Mouse (Mus musculus): ENCODE results near the gene Phf23. TPM values are rescaled to one million over a fixed set of nuclear protein-coding genes. Genes with fewer than 3 reads are reported as not detected.

Phf23 gene
- total and polyA plus RNA-seq, 3 experiments: 19.0 to 57.6 (median 52.2) TPM

GRCm38 (mm10) chr11:69970775-69971174 lies 24.8 kb upstream of the Phf23 start:
- DNase-seq: no peak

DNA sequence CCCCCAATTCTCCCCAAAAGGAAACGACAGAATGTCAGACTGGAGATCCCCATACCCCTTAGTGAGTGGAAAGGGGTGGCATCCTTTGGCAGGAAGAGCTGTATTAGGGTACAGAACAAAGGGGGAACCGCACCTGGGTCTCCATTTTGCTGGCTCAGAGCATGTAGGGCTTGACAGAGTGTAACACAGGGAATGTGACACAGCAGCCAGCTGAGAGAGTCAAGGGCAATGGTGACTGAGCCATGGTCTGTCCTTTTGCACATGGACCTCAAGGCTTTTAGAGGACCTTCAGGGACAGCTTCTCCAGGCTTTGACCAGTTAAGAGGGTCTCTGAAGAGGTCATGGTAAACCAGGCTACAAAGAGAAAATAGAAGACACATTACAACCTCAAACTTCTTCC lies 20.7 kb upstream of the Phf23 start:
- peak; percentile 62 for DNase-seq

DNA sequence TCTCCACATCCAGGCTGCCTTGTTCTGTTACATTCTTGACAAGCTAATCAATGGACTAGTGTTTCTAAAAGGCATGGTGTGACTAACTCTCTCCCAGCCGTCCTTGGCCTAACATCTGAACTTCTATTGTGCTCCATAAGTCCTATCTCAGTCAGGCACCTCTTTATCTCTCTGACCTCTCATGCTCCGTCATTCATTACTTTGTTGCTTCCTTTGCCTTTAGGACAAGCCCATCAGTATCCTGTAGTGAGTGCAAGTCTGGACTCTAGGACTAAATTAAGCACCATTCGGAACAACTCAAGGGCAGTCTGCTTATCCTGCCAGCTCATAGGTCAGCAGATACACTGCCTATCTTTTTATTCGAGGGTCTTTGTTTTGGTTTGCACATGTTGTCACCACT lies 19.3 kb upstream of the Phf23 start:
- peak; percentile 52 for DNase-seq

DNA sequence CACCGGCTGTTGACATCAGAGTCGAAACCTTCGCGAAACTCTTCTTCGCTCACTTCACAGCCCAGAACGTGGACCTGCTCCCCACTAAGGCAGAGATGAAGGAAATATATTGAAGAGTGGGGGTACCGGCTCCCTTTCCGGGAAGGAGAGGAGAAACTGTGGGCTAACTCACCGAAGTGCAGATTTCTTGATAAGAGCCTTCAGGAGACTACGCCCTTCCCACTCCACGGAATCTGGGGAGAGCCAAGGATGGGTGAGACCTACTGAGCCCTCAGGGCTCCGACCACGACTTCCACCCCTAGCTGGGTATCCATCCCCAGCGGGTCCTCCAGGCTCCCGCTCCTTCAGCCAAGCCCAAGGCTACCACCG lies 15.8 kb upstream of the Phf23 start:
- DNase-seq: no peak

GRCm38 (mm10) chr11:69980196-69981140 lies 15.1 kb upstream of the Phf23 start:
- DNase-seq: peak; percentile 100

DNA sequence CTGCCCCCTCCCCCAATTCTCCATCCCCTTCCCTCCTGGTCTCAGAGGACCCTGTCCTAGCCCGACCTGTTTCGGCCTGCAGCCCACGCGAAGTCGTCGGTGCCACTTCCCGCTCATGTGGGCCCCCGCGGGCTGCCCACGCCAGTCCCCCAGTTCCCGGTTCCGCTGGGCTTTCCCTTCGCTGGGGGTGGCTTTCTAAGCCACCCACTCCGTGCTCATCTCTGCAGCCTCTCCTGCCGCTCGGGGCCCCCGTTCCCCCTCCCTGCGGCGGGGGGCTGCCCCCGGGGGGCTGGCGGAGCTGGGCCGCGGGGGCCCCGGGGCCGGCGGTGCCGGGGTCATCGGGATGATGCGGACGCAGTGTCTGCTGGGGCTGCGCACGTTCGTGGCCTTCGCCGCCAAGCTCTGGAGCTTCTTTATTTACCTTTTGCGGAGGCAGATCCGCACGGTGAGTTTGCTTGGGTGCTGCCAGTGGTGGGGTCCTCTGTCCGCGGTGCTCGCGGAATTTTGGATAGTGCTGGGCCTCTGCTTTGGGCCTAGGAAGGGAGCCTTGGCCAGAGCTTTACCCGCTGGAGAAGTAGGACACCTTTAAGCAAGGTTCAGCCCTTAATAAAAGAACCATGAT lies 14.3 kb upstream of the Phf23 start, which contains the start of gene Ctdnep1:
TSS of gene Ctdnep1 (plus strand) at position 16 of the 622 bp plus-strand sequence.
- DNase-seq: no peak

DNA sequence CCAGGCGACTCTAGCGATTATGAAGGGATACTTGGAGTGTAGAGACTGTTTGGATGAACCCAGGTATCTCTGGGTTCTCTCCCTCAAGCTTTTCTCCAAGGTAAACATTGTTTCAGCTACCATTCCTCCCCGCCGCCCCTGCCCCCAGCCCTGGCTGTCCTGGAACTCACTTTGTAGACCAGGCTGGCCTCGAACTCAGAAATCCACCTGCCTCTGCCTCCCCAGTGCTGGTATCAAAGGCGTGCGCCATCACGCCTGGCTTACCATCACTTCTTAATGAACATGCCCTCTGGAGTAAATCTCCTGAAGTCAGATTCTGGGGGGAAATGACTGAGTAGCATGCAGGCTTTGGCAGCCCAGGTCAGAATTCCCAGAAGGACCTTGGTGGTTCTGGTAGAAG lies 13.4 kb upstream of the Phf23 start, which contains the start of gene Elp5:
TSS of gene Elp5 (minus strand) at position 293 of the 400 bp plus-strand sequence.
- DNase-seq: peak; percentile 4

DNA sequence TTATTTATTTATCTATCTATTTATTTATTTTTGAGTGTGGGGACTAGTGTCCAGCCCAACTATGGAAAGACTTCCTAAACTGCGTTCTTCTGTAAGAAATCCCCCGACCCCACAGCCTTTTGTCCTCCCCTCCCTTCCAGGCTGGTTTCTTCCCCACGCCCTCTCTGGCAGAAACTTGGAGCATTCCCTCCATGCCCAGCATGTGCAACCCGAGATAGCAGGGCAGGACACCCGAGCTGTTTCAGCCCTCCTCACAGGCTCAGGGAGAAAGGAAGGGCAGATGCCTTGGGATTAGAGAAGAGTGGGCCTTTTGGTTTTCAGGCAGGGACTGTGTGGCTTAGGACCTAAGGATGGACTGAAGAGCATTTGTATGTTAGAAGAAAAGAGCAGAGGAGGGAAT lies 12.7 kb upstream of the Phf23 start:
- peak; percentile 21 for DNase-seq

DNA sequence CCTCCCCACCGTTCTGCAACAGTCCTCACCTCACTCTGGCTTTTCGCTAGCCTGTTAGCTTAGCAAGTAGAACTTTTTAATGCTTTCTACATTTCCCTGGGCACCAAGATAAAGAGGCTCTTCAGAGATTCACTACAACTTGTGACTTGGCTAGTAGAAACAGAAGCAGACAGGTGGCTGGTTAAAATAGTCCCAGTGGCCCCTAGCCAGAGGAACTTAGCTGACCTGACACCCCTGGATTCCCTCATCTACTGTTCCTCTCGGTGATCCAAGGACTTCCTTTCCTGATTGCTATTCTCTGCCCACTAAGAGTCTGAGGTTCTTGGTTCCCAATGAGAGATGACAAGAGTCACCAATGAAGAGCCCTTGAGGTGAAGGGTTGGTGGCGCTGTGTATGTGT lies 12.2 kb upstream of the Phf23 start:
- no peak for DNase-seq

- no peak for DNase-seq
These were observed 11.1 kb upstream of the Phf23 start for GRCm38 (mm10) chr11:69984431-69984830.

DNA sequence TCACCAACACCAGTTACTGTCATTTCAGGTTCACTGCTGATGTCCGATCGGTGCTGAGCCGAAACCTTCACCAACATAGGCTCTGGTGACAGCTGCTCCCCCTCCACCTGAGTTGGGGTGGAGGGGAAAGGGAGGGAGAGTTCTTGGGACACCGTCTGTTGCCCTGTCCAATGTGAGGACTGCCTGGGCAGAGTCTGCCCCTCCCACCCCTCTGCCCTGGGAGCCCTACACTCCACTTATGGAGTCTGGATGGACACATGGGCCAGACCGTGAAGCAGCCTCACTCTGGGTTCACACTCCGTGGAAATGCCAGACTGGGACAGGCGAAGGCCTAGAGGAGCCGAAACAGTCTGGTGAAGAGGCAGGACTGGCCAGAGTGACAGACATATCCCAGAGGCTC lies 5.6 kb upstream of the Phf23 start:
- DNase-seq: no peak

DNA sequence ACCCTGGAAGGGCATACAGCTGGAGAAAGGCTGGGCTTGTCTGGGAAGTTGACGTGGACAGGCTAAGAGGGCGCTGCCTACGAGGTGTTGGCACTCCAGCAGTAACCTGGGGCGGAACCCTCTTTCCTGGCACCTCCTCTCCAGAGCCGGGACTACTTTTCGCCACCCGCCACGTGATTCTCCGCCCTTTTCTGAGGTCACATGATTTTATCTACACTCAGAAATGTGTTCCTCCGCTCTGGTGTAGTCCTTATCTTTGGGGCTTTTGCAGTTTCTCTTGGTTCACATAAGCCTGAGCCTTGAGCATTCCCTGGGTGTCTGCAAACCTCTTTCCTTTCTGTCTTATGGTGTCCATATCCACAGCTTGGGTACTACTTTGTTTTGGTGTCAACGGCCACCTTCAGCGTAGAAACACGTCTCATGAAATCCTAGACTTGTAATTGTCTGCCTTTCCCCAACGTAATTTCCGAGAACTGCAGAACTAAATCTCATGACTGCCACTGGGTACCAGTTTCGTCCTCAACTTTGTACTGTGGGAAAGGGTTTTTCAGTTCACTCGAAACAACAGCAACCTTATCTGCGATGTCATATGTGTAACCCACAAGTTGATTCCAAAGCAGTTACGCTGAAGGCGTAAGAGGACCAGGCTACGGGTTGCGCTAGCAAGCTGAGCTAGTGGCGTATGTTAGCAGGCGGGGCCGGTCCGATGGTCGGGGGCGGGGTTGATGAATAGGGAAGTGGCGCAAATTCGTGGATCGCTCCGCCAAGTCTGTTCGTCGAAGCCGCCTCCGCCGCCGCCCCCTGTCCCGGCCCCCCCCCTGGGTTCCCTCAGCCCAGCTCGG lies 4.5 kb upstream of the Phf23 start, which contains the start of gene Gabarap:
TSS of gene Gabarap (plus strand) at position 294 of the 842 bp plus-strand sequence.
- DNase-seq: peak; percentile 97

- no peak for DNase-seq
These were observed 3.9 kb upstream of the Phf23 start for GRCm38 (mm10) chr11:69991711-69992110.

DNA sequence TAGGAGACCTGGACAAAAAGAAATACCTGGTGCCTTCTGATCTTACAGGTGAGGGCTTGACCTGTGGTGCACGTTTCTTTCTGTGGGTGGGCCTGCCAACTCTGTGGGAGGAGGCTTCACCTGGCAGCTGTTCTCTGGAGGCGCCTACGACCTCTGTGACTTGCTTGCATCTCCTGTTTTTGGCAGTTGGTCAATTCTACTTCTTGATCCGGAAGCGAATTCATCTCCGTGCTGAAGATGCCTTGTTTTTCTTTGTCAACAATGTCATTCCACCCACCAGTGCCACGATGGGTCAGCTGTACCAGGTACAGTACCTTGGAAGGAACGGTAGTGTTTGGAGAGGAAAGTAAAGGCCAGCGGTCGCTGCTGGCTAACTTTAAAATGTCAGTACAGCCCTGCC lies 3.2 kb upstream of the Phf23 start:
- peak; percentile 42 for DNase-seq

DNA sequence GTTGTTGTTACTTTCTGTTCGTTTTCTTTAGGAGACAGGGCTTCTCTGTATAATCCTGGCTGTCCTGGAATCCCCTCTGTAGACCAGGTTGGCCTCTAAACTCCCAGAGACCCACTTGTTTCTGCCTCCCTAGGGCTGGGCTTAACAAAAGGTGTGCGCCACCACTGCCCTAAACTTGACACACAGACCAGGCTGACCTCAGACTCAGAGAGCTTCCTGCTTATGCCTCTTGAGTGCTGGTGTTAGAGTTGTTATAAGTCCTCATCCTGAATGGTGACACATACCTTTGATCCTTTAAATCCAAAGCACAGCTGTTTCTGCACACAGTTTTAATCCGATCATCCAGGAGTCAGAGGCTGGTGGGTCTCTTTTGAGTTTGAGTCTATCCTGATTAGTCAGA lies 2.6 kb upstream of the Phf23 start:
- no peak for DNase-seq

DNA sequence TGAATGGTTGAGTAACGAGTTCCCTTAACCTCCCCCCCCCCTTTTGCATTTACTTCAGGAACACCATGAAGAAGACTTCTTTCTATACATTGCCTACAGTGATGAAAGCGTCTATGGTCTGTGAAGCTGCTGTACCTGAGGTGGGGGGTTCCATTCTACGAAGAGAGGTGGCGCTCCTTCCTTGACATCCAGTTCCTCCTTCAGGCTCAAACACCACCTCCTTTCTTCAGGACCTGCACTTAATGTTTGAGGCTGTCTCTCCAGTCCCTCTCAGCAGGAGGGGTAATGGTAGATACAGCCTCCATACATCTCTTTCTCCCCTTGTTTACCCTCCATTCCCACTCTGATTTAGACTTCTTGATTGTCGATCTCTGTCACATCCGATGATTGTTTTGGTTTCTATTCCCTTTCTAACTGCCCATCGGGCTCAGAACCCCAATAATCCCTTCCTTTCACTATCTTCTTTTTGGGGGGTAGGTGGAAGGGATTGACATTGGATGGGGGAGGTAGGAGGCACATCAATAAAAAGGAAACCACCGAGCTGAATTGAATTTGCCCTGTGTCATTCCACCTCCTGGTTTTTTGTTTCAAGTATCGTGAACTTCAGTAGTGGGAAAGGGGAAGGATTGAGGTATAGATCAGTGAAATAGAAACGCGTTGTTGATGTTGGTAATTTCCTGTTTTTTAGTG lies 1.0 kb upstream of the Phf23 start:
- no peak for DNase-seq

GRCm38 (mm10) chr11:69996161-69997061 lies 834 bp downstream of the Phf23 start:
- DNase-seq: no peak

GRCm38 (mm10) chr11:69997070-69997509 lies 1.5 kb downstream of the Phf23 start:
- DNase-seq: peak; percentile 95

GRCm38 (mm10) chr11:69998567-69999491 lies 3.3 kb downstream of the Phf23 start:
- no peak for DNase-seq

Data from adrenal gland, adult 2 months (tissue).